Mouse (Mus musculus) limb, embryonic 15.5 days (tissue): Measurements from ENCODE around the gene Ankle2. TPM values are rescaled to one million over a fixed set of nuclear protein-coding genes. Genes with fewer than 3 reads are reported as not detected.

Source experiments
- ATAC-seq: fragments of 200-750 bp; cut with Nextera tagmentation; 2 replicates; pipeline ENCODE4 v1.8.0; 2017; ENCODE audit warnings: low read depth, moderate TSS enrichment; ENCODE audit not compliant: insufficient number of reproducible peaks, low FRiP score, low TSS enrichment
- H3K27ac ChIP-seq: fragments of 300-500 bp; sonication (generic); 2 replicates; pipeline ENCODE4 v1.5.1; 2015; ENCODE audit warnings: moderate library complexity, mild to moderate bottlenecking, inconsistent platforms
- H3K27me3 ChIP-seq: fragments of 300-500 bp; sonication (generic); 2 replicates; pipeline ENCODE4 v1.6.1; 2015; ENCODE audit warnings: inconsistent platforms
- H3K36me3 ChIP-seq: fragments of 300-500 bp; sonication (generic); 2 replicates; pipeline ENCODE4 v1.6.1; 2015; ENCODE audit warnings: inconsistent platforms
- H3K4me1 ChIP-seq: fragments of 300-500 bp; sonication (generic); 2 replicates; pipeline ENCODE4 v1.6.1; 2015; ENCODE audit warnings: inconsistent platforms
- H3K4me2 ChIP-seq: fragments of 300-500 bp; sonication (generic); 2 replicates; pipeline ENCODE4 v1.6.1; 2015; ENCODE audit warnings: mild to moderate bottlenecking, inconsistent platforms
- H3K4me3 ChIP-seq: fragments of 300-500 bp; sonication (generic); 2 replicates; pipeline ENCODE4 v1.5.1; 2015; ENCODE audit warnings: mild to moderate bottlenecking, inconsistent platforms
- H3K9ac ChIP-seq: fragments of 300-500 bp; sonication (generic); 2 replicates; pipeline ENCODE4 v1.6.1; 2015; ENCODE audit warnings: inconsistent platforms
- H3K9me3 ChIP-seq: fragments of 300-500 bp; sonication (generic); 2 replicates; pipeline ENCODE4 v1.6.1; 2016; ENCODE audit warnings: inconsistent platforms
- WGBS: fragments of 180-500 bp; shearing (Covaris S2); methylation state at CpG from one replicate; pipeline ENCODE4 v1.1.7; 2015; 5-methylcytosine and 5-hydroxymethylcytosine counted together
- polyA plus RNA-seq: library from polyadenylated mRNA; unstranded; fragments of >200 nt; fragmentation: Nextera tagmentation; extraction: Ambion mirVana; gene quantifications from 2 replicates; pipeline ENCODE4 v1.2.1, GENCODE M21; 2015

The Ankle2 gene
- polyA plus RNA-seq, 1 experiment from 2014 or later: 29.7 TPM

DNA sequence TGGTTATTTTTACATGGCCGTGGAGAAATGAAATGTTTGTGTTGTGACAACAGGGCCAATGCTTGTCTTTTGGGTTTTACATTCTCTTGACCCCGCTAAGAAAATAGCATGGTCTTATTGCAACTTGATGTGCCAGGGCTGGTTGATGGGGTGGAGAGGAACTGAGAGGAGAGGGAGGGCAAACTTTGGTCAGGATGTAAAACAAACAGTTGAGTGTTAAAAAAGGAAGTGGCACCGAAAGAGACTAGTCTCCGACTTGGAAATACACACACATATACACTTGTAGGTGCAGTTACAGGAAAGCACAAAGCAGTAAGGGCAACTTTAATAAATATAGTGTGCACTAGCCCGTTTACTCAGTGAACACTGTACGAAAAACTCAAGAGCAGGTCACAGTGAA lies 1.5 kb downstream of the Ankle2 start:
- no peak for ATAC-seq
- 86% methylated on average over 6 of the region's 6 CpGs for WGBS

DNA sequence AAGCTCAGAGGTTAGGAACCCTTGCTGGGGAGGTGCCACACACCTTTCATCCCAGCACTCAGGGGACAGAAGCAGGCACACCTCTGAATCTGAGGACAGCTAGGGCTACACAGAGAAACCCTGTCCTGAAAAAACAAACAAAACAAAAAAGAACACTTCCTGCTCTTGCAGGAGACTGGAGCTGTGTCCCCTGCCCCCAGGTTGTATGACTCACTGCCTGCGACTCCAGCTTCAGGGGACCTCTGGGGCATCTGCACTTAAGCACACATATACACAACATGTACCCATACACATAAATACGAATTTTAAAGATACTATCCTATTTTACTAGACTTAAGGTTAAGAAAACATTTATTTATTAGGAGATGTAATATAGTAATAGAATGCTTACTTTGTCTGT lies 13.3 kb downstream of the Ankle2 start:
- no peaks in the 10 kb centered on the region for H3K4me1 ChIP-seq
- 85% methylated on average over 2 of the region's 2 CpGs for WGBS
- no peaks in the 10 kb centered on the region for H3K27me3 ChIP-seq
- H3K27ac ChIP-seq: no peak overlapping the region
- H3K4me2 ChIP-seq: no peak overlapping the region
- no peaks in the 10 kb centered on the region for H3K9me3 ChIP-seq
- H3K9ac ChIP-seq: no peak overlapping the region
- H3K36me3 ChIP-seq: peaks cover 81% of the 10 kb centered on the region
- no peak overlapping the region for H3K4me3 ChIP-seq
- ATAC-seq: no peak

More for the DNA sequence above, 1.5 kb downstream of the Ankle2 start:
- Histone ChIP-seq H3K9me3 (no peaks in the 10 kb centered on the region), H3K27ac (no peak overlapping the region), H3K36me3 (peaks cover 31% of the 10 kb centered on the region), H3K4me1 (peaks cover 20% of the 10 kb centered on the region), H3K9ac (no peak overlapping the region), H3K27me3 (no peaks in the 10 kb centered on the region), H3K4me3 (peak overlapping the region; percentile 93; the same call in 1 of the 2 replicates), H3K4me2 (peak overlapping the region; percentile 53)

GRCm38 (mm10) chr5:110266941-110267340 lies 36.1 kb downstream of the Ankle2 start:
- peaks cover 5% of the 10 kb centered on the region for H3K4me1 ChIP-seq
- no peak overlapping the region for H3K27ac ChIP-seq
- 90% methylated on average over 4 of the region's 4 CpGs for WGBS
- no peak overlapping the region for H3K9ac ChIP-seq
- H3K4me2 ChIP-seq: no peak overlapping the region
- peaks cover 37% of the 10 kb centered on the region for H3K36me3 ChIP-seq
- H3K4me3 ChIP-seq: no peak overlapping the region
- H3K9me3 ChIP-seq: no peaks in the 10 kb centered on the region
- no peaks in the 10 kb centered on the region for H3K27me3 ChIP-seq
- no peak for ATAC-seq

GRCm38 (mm10) chr5:110269141-110270101 lies 38.6 kb downstream of the Ankle2 start, which contains the start of gene Pgam5:
Pgam5 (minus strand) TSS chr5:110269913.
- peak within 1 kb of the TSS; percentile 72 for H3K27ac ChIP-seq
- peak within 1 kb of the TSS; percentile 76 for H3K4me2 ChIP-seq
- peaks cover 5% of the 10 kb centered on the region for H3K4me1 ChIP-seq
- peak; percentile 56 for ATAC-seq
- no peaks in the 10 kb centered on the region for H3K27me3 ChIP-seq
- H3K9ac ChIP-seq: peak within 1 kb of the TSS; percentile 92
- no peaks in the 10 kb centered on the region for H3K9me3 ChIP-seq
- under 1% methylated on average over 66 of the region's 66 CpGs for WGBS
- peaks cover 28% of the 10 kb centered on the region for H3K36me3 ChIP-seq
- peak within 1 kb of the TSS; percentile 97 for H3K4me3 ChIP-seq

- no peak overlapping the region for H3K4me3 ChIP-seq
- no peak overlapping the region for H3K9ac ChIP-seq
- H3K4me2 ChIP-seq: no peak overlapping the region
Measured at GRCm38 (mm10) chr5:110270242-110270641, 39.4 kb downstream of the Ankle2 start.

GRCm38 (mm10) chr5:110274147-110274546 lies 43.3 kb downstream of the Ankle2 start:
- H3K27me3 ChIP-seq: no peaks in the 10 kb centered on the region
- H3K4me1 ChIP-seq: no peaks in the 10 kb centered on the region; the same call in 1 of the 2 replicates
- H3K4me3 ChIP-seq: no peak overlapping the region
- no peaks in the 10 kb centered on the region for H3K9me3 ChIP-seq
- ATAC-seq: no peak
- no peak overlapping the region for H3K27ac ChIP-seq
- no peak overlapping the region for H3K9ac ChIP-seq
- 73% methylated on average over 4 of the region's 4 CpGs for WGBS
- H3K4me2 ChIP-seq: no peak overlapping the region
- H3K36me3 ChIP-seq: no peaks in the 10 kb centered on the region

More at GRCm38 (mm10) chr5:110270242-110270641, 39.4 kb downstream of the Ankle2 start:
- ATAC-seq: no peak
- no peak overlapping the region for H3K27ac ChIP-seq
- no peaks in the 10 kb centered on the region for H3K27me3 ChIP-seq
- 92% methylated on average over 6 of the region's 6 CpGs for WGBS
- H3K36me3 ChIP-seq: peaks cover 20% of the 10 kb centered on the region
- no peaks in the 10 kb centered on the region for H3K9me3 ChIP-seq
- H3K4me1 ChIP-seq: peaks cover 5% of the 10 kb centered on the region

DNA sequence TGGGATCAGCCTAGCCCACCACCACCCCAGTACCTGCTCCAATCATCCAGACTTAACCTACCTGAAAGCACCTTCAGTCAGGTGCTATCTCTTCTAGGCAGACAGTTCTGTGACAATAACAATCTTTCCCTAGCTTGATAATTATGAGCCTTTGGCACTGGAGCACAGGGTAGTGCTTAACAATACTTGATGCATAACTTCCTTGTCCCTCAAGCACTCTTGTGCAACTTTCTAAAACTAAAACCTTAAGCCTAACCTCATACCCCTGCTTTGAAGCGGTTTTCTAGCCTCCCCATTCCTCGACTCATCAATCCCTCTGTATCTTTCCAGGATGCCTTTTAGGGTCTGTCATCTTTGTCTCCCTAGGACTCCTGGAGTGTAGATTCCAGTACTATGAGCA lies 44.0 kb downstream of the Ankle2 start:
- H3K4me3 ChIP-seq: no peak overlapping the region
- no peak overlapping the region for H3K9ac ChIP-seq
- no peaks in the 10 kb centered on the region for H3K9me3 ChIP-seq
- H3K4me2 ChIP-seq: no peak overlapping the region
- no peaks in the 10 kb centered on the region for H3K27me3 ChIP-seq
- H3K27ac ChIP-seq: no peak overlapping the region
- H3K4me1 ChIP-seq: no peaks in the 10 kb centered on the region
- WGBS: 64% methylated on average over 2 of the region's 2 CpGs
- ATAC-seq: no peak
- H3K36me3 ChIP-seq: no peaks in the 10 kb centered on the region

DNA sequence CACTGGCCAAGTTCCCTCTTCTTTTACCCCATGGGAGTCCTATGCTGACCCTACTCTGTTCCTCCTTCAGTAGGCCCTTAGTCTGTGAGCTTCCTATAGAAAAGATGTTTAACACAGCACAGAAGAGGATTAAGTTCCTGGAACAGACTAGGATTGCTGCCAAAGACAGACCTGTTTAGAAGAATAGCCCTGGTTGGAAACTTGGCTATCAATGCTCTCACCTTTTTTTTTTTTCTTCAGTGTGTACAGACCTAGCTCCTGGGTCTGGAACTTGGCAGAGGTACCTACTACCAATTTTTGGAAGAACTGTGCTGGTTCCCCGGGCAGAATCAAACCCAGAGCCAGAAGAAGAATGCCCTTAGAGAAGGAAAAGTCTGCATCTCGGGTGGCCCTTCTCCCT lies 45.6 kb downstream of the Ankle2 start:
- WGBS: 74% methylated on average over 2 of the region's 2 CpGs
- H3K36me3 ChIP-seq: no peaks in the 10 kb centered on the region
- ATAC-seq: no peak
- H3K27ac ChIP-seq: no peak overlapping the region
- no peaks in the 10 kb centered on the region for H3K4me1 ChIP-seq
- no peaks in the 10 kb centered on the region for H3K27me3 ChIP-seq
- H3K4me2 ChIP-seq: no peak overlapping the region
- H3K4me3 ChIP-seq: no peak overlapping the region
- H3K9ac ChIP-seq: no peak overlapping the region
- H3K9me3 ChIP-seq: no peaks in the 10 kb centered on the region

DNA sequence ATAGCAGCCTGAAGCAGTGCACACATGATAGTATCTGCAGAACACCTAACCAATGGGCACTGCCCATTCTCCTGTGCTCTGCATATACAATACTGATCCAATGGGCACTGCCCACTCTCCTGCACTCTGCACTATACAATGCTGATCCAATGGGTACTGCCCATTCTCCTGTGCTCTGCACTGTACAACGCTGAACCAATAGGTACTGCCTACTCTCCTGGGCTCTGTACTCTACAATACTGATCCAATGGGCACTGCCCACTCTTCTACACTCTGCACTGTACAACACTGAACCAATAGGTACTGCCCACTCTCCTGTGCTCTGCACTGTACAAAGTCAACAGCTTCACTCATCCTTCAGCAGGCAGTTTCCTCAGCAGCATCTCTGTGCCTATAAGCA lies 46.1 kb downstream of the Ankle2 start:
- no peak for ATAC-seq
- 82% methylated on average over 1 of the region's 1 CpGs for WGBS
- H3K27me3 ChIP-seq: no peaks in the 10 kb centered on the region
- H3K27ac ChIP-seq: no peak overlapping the region
- no peak overlapping the region for H3K4me2 ChIP-seq
- no peak overlapping the region for H3K9ac ChIP-seq
- H3K4me3 ChIP-seq: no peak overlapping the region
- H3K4me1 ChIP-seq: no peaks in the 10 kb centered on the region
- no peaks in the 10 kb centered on the region for H3K36me3 ChIP-seq
- H3K9me3 ChIP-seq: no peaks in the 10 kb centered on the region

DNA sequence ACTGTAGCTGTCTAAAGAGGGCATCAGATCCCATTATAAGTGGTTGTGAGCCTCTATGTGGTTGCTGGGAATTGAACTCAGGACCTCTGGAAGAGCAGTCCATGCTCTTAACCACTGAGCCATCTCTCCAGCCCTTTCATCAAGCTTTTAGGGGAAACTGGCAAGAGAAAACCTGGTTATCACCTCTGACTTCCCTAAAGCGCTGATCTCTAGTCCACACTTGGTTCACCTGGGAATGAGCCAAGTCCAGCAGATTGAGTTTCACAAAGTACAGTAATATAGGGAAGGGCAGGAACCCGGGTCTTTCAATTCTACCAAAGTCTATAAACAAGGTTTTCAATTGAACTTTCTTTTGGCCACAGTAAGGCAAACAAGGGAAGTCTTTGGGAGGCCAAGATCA lies 51.2 kb downstream of the Ankle2 start:
- H3K36me3 ChIP-seq: no peaks in the 10 kb centered on the region
- no peak overlapping the region for H3K27ac ChIP-seq
- H3K9ac ChIP-seq: no peak overlapping the region
- WGBS: 77% methylated on average over 2 of the region's 2 CpGs
- H3K4me1 ChIP-seq: peaks cover 8% of the 10 kb centered on the region
- H3K4me2 ChIP-seq: no peak overlapping the region
- no peak for ATAC-seq
- H3K27me3 ChIP-seq: peaks cover 17% of the 10 kb centered on the region
- no peaks in the 10 kb centered on the region for H3K9me3 ChIP-seq
- H3K4me3 ChIP-seq: no peak overlapping the region

- Histone ChIP-seq H3K4me2 (0 out of 2 replicates have a peak overlapping the region, but pooled peaks have one; percentile 93), H3K4me3 (no peak overlapping the region)
- WGBS: 13% methylated on average over 4 of the region's 4 CpGs
Measured at GRCm38 (mm10) chr5:110284536-110284935, 53.7 kb downstream of the Ankle2 start.

DNA sequence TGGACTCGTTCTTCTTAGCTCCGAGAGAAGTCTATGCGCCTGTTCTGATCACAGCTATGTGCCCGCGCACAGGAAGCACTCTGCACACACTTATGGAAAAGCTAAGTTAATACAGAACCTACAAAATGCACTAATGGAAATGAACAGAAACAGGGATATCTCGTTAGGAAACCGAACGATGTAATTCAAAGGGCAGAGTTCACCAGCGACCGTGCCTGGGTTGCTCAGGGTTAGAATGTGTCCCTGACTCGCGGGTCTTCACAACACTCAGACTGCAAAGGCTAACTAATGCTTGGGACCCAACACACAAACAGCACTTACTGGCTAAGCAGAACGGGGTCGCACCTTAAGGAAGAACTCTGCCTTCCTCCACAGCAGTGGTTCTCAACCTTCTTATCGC lies 54.4 kb downstream of the Ankle2 start:
- H3K4me2 ChIP-seq: peak overlapping the region; percentile 93
- no peak for ATAC-seq
- H3K27me3 ChIP-seq: peaks cover 17% of the 10 kb centered on the region
- peaks cover 11% of the 10 kb centered on the region for H3K36me3 ChIP-seq
- no peaks in the 10 kb centered on the region for H3K9me3 ChIP-seq
- H3K9ac ChIP-seq: no peak overlapping the region
- peak overlapping the region; percentile 88 for H3K4me3 ChIP-seq
- H3K27ac ChIP-seq: no peak overlapping the region
- H3K4me1 ChIP-seq: peaks cover 15% of the 10 kb centered on the region
- 5% methylated on average over 15 of the region's 15 CpGs for WGBS

More at GRCm38 (mm10) chr5:110284536-110284935, 53.7 kb downstream of the Ankle2 start:
- Histone ChIP-seq H3K9ac (no peak overlapping the region), H3K9me3 (no peaks in the 10 kb centered on the region), H3K27ac (no peak overlapping the region), H3K36me3 (peaks cover 5% of the 10 kb centered on the region), H3K27me3 (peaks cover 17% of the 10 kb centered on the region), H3K4me1 (peaks cover 15% of the 10 kb centered on the region)
- no peak for ATAC-seq
